Mouse (Mus musculus) CH12.LX (cell line): ENCODE data around the gene Eno4. TPM values are rescaled to one million over a fixed set of nuclear protein-coding genes. Genes with fewer than 3 reads are reported as not detected.

Experiments
- DNase-seq: peaks from one replicate; pipeline ENCODE4 v3.0.0-alpha.2; 2013; ENCODE audit errors: extremely low read depth
- H3K27ac ChIP-seq: 2 replicates; pipeline ENCODE4 v1.5.1; 2012; ENCODE audit warnings: low read depth, mild to moderate bottlenecking, control low read depth, moderate library complexity; ENCODE audit not compliant: insufficient read depth
- H3K27me3 ChIP-seq: replicated peaks from 2 replicates; pipeline ENCODE3; 2012; ENCODE audit warnings: inconsistent platforms
- H3K36me3 ChIP-seq, 2 experiments: replicated peaks in 1 of 2; 2 replicates each; pipeline versions ENCODE3 to v1.6.1; 2012; ENCODE audit warnings: inconsistent platforms in 1 of 2, low read length in 1 of 2, mild to moderate bottlenecking in 1 of 2, mixed read lengths in 1 of 2, moderate library complexity in 1 of 2; ENCODE audit not compliant: control insufficient read depth in 1 of 2, insufficient read depth in 1 of 2
- H3K4me1 ChIP-seq, 2 experiments: 2 replicates each; pipeline ENCODE4 v1.6.1; 2012; ENCODE audit warnings: inconsistent platforms in 1 of 2, moderate library complexity in 1 of 2; ENCODE audit not compliant: insufficient read depth in 2 of 2, control insufficient read depth in 1 of 2
- H3K4me2 ChIP-seq: 2 replicates; pipeline ENCODE4 v1.6.1; 2012; ENCODE audit warnings: low read depth, mild to moderate bottlenecking, control low read depth; ENCODE audit not compliant: poor library complexity, insufficient read depth, severe bottlenecking
- H3K4me3 ChIP-seq, 3 experiments: fragments of 150-350 bp in 1 of 3; sonication (generic) in 1 of 3; replicated peaks in 1 of 3; 2 replicates each; pipeline versions ENCODE3 to v1.5.1; 2011 to 2012; ENCODE audit warnings: low read depth in 2 of 3, low read length in 2 of 3, mild to moderate bottlenecking in 2 of 3, moderate library complexity in 2 of 3, control low read depth in 1 of 3, improper control_type of control experiment in 1 of 3, inconsistent platforms in 1 of 3, mixed read lengths in 1 of 3; ENCODE audit not compliant: poor library complexity in 1 of 3
- H3K79me2 ChIP-seq: replicated peaks from 2 replicates; pipeline ENCODE4 v1.6.1; 2012; ENCODE audit warnings: mild to moderate bottlenecking, moderate library complexity; ENCODE audit not compliant: control insufficient read depth, poor library complexity, insufficient read depth, severe bottlenecking; ENCODE audit errors: extremely low read depth
- H3K9ac ChIP-seq: 2 replicates; pipeline ENCODE4 v1.6.1; 2012; ENCODE audit warnings: low read depth, mild to moderate bottlenecking, control low read depth, moderate library complexity; ENCODE audit not compliant: insufficient read depth
- H3K9me3 ChIP-seq: replicated peaks from 2 replicates; pipeline ENCODE3; 2012; ENCODE audit warnings: low read length, inconsistent platforms, mixed read lengths
- CHD2 ChIP-seq: IDR thresholded peaks from 2 replicates; pipeline ENCODE4 v1.6.1; 2011; ENCODE audit warnings: low read length, improper control_type of control experiment
- CTCF ChIP-seq, 2 experiments: IDR thresholded peaks in 1 of 2; conservative IDR thresholded peaks in 1 of 2; 2 replicates each; pipeline ENCODE4 v1.5.1; 2011 to 2012; ENCODE audit warnings: low read depth in 2 of 2, low read length in 2 of 2, improper control_type of control experiment in 1 of 2, inconsistent platforms in 1 of 2, mild to moderate bottlenecking in 1 of 2, moderate library complexity in 1 of 2
- ELF1 ChIP-seq: IDR thresholded peaks from 2 replicates; pipeline ENCODE4 v1.6.1; 2014; ENCODE audit warnings: low read depth, mild to moderate bottlenecking, inconsistent platforms, low read length, improper control_type of control experiment
- HCFC1 ChIP-seq: IDR thresholded peaks from 2 replicates; pipeline ENCODE4 v1.6.1; 2012; ENCODE audit warnings: low read depth, mild to moderate bottlenecking, inconsistent platforms, low read length, improper control_type of control experiment
- JUN ChIP-seq: IDR thresholded peaks from 2 replicates; pipeline ENCODE4 v1.6.1; 2011; ENCODE audit warnings: low read depth, mild to moderate bottlenecking, low read length, improper control_type of control experiment, moderate library complexity; ENCODE audit not compliant: insufficient read depth
- NELFE ChIP-seq: IDR thresholded peaks from 2 replicates; pipeline ENCODE4 v1.6.1; 2011; ENCODE audit warnings: low read depth, low read length, improper control_type of control experiment
- NRF1 ChIP-seq: IDR thresholded peaks from 2 replicates; pipeline ENCODE4 v1.6.1; 2014; ENCODE audit warnings: low read depth, mild to moderate bottlenecking, inconsistent platforms, low read length, improper control_type of control experiment, moderate library complexity
- PAX5 ChIP-seq: IDR thresholded peaks from 2 replicates; pipeline ENCODE4 v1.6.1; 2012; ENCODE audit warnings: low read length, inconsistent platforms, mixed read lengths
- POLR2AphosphoS2 ChIP-seq: IDR thresholded peaks from 2 replicates; pipeline ENCODE4 v1.6.1; 2011; ENCODE audit warnings: low read depth, low read length, improper control_type of control experiment
- RAD21 ChIP-seq: IDR thresholded peaks from 2 replicates; pipeline ENCODE4 v1.6.1; 2011; ENCODE audit warnings: low read depth, mild to moderate bottlenecking, low read length, improper control_type of control experiment, moderate library complexity
- SMC3 ChIP-seq: IDR thresholded peaks from 2 replicates; pipeline ENCODE4 v1.6.1; 2011; ENCODE audit warnings: low read depth, low read length, improper control_type of control experiment
- USF1 ChIP-seq: IDR thresholded peaks from 2 replicates; pipeline ENCODE4 v1.6.1; 2014; ENCODE audit warnings: low read depth, mild to moderate bottlenecking, inconsistent platforms, low read length, improper control_type of control experiment
- USF2 ChIP-seq: conservative IDR thresholded peaks from 2 replicates; pipeline ENCODE4 v1.6.1; 2011; ENCODE audit warnings: low read depth, low read length, improper control_type of control experiment
- ZC3H11A ChIP-seq: IDR thresholded peaks from 2 replicates; pipeline ENCODE4 v1.6.1; 2012; ENCODE audit warnings: low read depth, mild to moderate bottlenecking, inconsistent platforms, low read length, improper control_type of control experiment
- dilution Hi-C: fragments of 300-500 bp; cut with MboI; formaldehyde crosslinking; loops from 2 replicates; pipeline ENCODE4 v1.14.3; 2020; ENCODE audit warnings: low sequenced_read_pairs; ENCODE audit not compliant: extremely low pct_unique_long_range_greater_than_20kb, extremely low pct_ligation_motif_present
- in situ Hi-C: fragments of 300-500 bp; cut with MboI; formaldehyde crosslinking; loops from 3 replicates; pipeline ENCODE4 v1.14.3; 2019; ENCODE audit warnings: low sequenced_read_pairs, low pct_ligation_motif_present, low pct_unique_long_range_greater_than_20kb, mixed read lengths
- polyA plus RNA-seq: library from polyadenylated mRNA; unstranded; fragments of >175 nt; gene quantifications from 2 replicates; pipeline ENCODE4 v1.2.1, GENCODE M21; 2012; ENCODE audit warnings: low read depth; ENCODE audit not compliant: insufficient read length
- total RNA-seq, 2 experiments: library from RNA; depleted of rRNA; stranded (reverse); fragments of 300-350 nt in 1 of 2; fragments of >200 nt in 1 of 2; gene quantifications; 2 replicates each; pipeline ENCODE4 v1.2.3; 2012 to 2014

The Eno4 gene
- total and polyA plus RNA-seq, 3 experiments, result 0.25 to 1.6 (median 1.2) TPM

DNA sequence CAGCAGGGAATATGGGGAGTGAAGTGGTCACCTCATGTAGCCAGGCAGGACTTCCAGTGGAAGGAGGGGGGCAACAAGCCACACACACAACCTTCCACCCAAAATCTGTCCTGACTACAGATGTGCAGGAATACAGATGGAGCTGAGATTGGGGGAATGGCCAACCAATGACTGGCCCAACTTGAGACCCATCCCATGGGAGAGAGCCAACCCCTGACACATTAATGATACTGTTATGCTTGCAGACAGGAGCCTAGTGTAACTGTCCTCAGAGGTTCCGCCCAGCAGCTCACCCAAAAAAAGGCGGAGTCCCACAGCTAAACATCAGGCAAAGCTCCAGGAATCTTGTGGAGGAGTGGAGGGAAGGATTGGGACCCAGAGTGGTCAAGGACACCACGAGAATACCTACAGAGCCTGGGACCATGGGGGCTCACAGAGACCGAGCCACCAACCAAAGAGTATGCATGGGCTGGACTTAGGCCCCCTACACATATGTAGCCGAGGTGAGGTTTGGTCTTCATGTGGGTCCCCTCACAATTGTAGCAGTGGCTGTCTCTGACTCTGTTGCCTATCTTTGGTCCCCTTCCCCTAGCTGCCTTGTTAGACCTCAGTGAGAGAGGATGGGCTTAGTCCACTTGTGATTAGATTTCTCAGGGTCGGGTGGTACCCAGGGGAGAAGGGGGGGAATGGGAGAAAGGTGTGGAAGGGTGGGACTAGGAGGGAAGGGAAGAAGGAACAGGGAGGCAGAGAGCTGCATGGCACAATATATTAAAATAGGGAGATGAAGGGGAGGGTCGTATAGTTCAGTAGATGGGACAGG lies 39.9 kb upstream of the Eno4 start:
- H3K36me3 ChIP-seq, result no peaks in the 10 kb centered on the region
- H3K4me1 ChIP-seq, result peaks cover 2 to 31% of the 10 kb centered on the region in 2 experiments; a peak in 3 of 4 replicates
- no peak for DNase-seq
- H3K9ac ChIP-seq, result no peak overlapping the region
- dilution Hi-C loops (no loop called here), in situ Hi-C loops (no loop called here)
- no peaks in the 10 kb centered on the region for H3K27me3 ChIP-seq
- H3K9me3 ChIP-seq, result no peaks in the 10 kb centered on the region
- H3K4me3 ChIP-seq, result peak overlapping the region in 1 of 3 experiments; percentile 38
- no peak overlapping the region for H3K27ac ChIP-seq
- no peak for TF ChIP-seq JUN
- no peak for TF ChIP-seq NRF1
- TF ChIP-seq NELFE, result no peak
- no peak for TF ChIP-seq USF1
- TF ChIP-seq PAX5, result no peak
- no peak for TF ChIP-seq POLR2AphosphoS2
- no peak for TF ChIP-seq USF2
- no peak for TF ChIP-seq CHD2
- H3K4me2 ChIP-seq, result peak overlapping the region; percentile 41
- H3K79me2 ChIP-seq, result no peaks in the 10 kb centered on the region

DNA sequence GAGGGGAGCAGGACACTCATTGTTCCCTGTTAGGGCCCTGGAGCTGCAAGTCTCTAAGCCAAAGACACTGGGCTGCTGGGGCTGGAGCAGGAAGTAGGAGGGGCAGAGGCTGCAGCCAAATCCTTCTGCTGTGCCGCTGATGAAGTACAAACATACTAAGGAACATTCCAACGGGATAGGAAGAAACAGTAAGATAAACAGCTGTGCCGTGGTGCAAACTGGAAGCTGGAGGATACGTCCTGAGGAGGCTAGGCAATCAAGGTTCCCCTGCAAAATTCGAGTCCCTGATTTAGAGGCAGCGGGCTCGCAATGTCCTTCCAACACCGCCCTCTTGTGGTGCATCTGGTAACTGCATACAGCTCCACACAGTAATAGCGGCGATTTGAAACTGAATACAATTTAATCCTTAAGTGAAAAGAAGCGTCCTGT lies 39.3 kb upstream of the Eno4 start:
- H3K4me2 ChIP-seq, result peak overlapping the region; percentile 41
- H3K27ac ChIP-seq, result no peak overlapping the region
- H3K4me1 ChIP-seq, result peaks cover 3 to 33% of the 10 kb centered on the region in 2 experiments; a peak in 3 of 4 replicates
- H3K9ac ChIP-seq, result no peak overlapping the region
- dilution Hi-C loops, result no loop called here
- TF ChIP-seq SMC3 (peak; percentile 95), CHD2 (no peak), HCFC1 (no peak), ZC3H11A (peak; percentile 87), ELF1 (peak; percentile 53), RAD21 (peak; percentile 95), CTCF (conservative IDR thresholded peaks at IDR 0.05 in 1 of 2, IDR thresholded peaks at IDR 0.05 in 1 of 2; ENCODE audit: low read depth in 2 of 2, low read length in 2 of 2) (peak; percentile 95 to 97)
- no peaks in the 10 kb centered on the region for H3K36me3 ChIP-seq
- H3K27me3 ChIP-seq, result no peaks in the 10 kb centered on the region
- H3K4me3 ChIP-seq, result peak overlapping the region in 2 of 3 experiments; percentile 26 to 38
- peak; percentile 82 for DNase-seq
- no peaks in the 10 kb centered on the region for H3K79me2 ChIP-seq
- H3K9me3 ChIP-seq, result no peaks in the 10 kb centered on the region
- in situ Hi-C loops, result no loop called here
